In genomic region chr6:122601615-122602014, GRCm38 (mm10) we compare ENCODE assay signal across 11 mouse cellular contexts. TPM values are rescaled to one million over a fixed set of nuclear protein-coding genes. Genes with fewer than 3 reads are reported as not detected.
A peak's percentile ranks its signal among the peaks of the same experiment; 100 is the strongest.
DNase-seq lines count a peak whose midpoint lies in the region; ATAC-seq lines count a peak whose summit lies in the region.
"Had no signal": no experiment of that assay in that cellular context is flagged by ENCODE, and none has a peak within 500 bp of the region (broad histone marks: within the 10 kb centered on the region; RNA-seq: fewer than 3 reads in every experiment).

No protein-coding gene starts in this region.

- 81% methylated on average over 3 of the region's 3 CpGs for WGBS in heart, embryonic 10.5 days
- 93% methylated on average over 3 of the region's 3 CpGs for WGBS in neural tube, embryonic 11.5 days
- WGBS in liver, embryonic 12.5 days (ENCODE audit: insufficient replicate concordance): 61% methylated on average over 3 of the region's 3 CpGs

- H3K9ac ChIP-seq in neural tube, embryonic 11.5 days (ENCODE audit: low read length): no peak overlapping the region
- peak overlapping the region; percentile 78 for H3K9ac ChIP-seq in liver, embryonic 12.5 days

- intact Hi-C loops in heart, postnatal 36 days (cut with DNase I): loop anchor here (5.0 kb wide), 1 partner anchor 211 kb away; no protein-coding TSS in a partner anchor

- H3K9me3 ChIP-seq in heart, embryonic 10.5 days: no peaks in the 10 kb centered on the region
- H3K9me3 ChIP-seq in neural tube, embryonic 11.5 days (ENCODE audit: control insufficient read depth, low read length): no peaks in the 10 kb centered on the region
- no peaks in the 10 kb centered on the region for H3K9me3 ChIP-seq in liver, embryonic 12.5 days (replicated peaks)

- no peak for DNase-seq in heart, embryonic 10.5 days (ENCODE audit: low spot score)
- no peak for DNase-seq in heart, postnatal 36 days
- no peak for DNase-seq in neural tube, embryonic 11.5 days (ENCODE audit: low spot score)
- no peak for DNase-seq in neural tube, embryonic 10.5 days (ENCODE audit: extremely low spot score, low spot score)
- DNase-seq in Muller cell, postnatal 12 days (ENCODE audit: inconsistent ontology term): no peak
- no peak for DNase-seq in kidney, adult 8-10 months
- no peak for DNase-seq in frontal cortex, postnatal 10 days (ENCODE audit: low spot score in 2 of 2)

- H3K4me2 ChIP-seq in neural tube, embryonic 11.5 days (ENCODE audit: low read depth): peak overlapping the region; percentile 60; the same call in 1 of the 2 replicates
- H3K4me2 ChIP-seq in liver, embryonic 12.5 days: peak overlapping the region; percentile 72

- no peak for ATAC-seq in neural tube, embryonic 11.5 days (ENCODE audit: insufficient read depth, low FRiP score, low TSS enrichment)
- ATAC-seq in liver, embryonic 12.5 days: no peak

- no peaks in the 10 kb centered on the region for H3K4me1 ChIP-seq in heart, embryonic 10.5 days
- H3K4me1 ChIP-seq in neural tube, embryonic 11.5 days (ENCODE audit: control insufficient read depth, insufficient read depth, low read length): no peaks in the 10 kb centered on the region
- H3K4me1 ChIP-seq in liver, embryonic 12.5 days: peaks cover 9% of the 10 kb centered on the region; the same call in 1 of the 2 replicates

- H3K4me3 ChIP-seq in heart, embryonic 10.5 days: peak overlapping the region; percentile 62
- H3K4me3 ChIP-seq in neural tube, embryonic 11.5 days (ENCODE audit: low read depth, low read length): no peak overlapping the region; the same call in 1 of the 2 replicates
- peak overlapping the region; percentile 65 for H3K4me3 ChIP-seq in liver, embryonic 12.5 days

- no peaks in the 10 kb centered on the region for H3K27me3 ChIP-seq in heart, embryonic 10.5 days (ENCODE audit: insufficient read depth, poor library complexity, severe bottlenecking)
- no peaks in the 10 kb centered on the region for H3K27me3 ChIP-seq in neural tube, embryonic 11.5 days (ENCODE audit: control insufficient read depth, insufficient read depth, low read length)
- H3K27me3 ChIP-seq in liver, embryonic 12.5 days (replicated peaks): no peaks in the 10 kb centered on the region

- no peak overlapping the region for H3K27ac ChIP-seq in heart, embryonic 10.5 days
- no peak overlapping the region for H3K27ac ChIP-seq in neural tube, embryonic 11.5 days (ENCODE audit: low read depth, low read length)
- H3K27ac ChIP-seq in liver, embryonic 12.5 days: peak overlapping the region; percentile 84

- H3K36me3 ChIP-seq in heart, embryonic 10.5 days: no peaks in the 10 kb centered on the region
- H3K36me3 ChIP-seq in neural tube, embryonic 11.5 days (ENCODE audit: control insufficient read depth, insufficient read depth, low read length): no peaks in the 10 kb centered on the region
- no peaks in the 10 kb centered on the region for H3K36me3 ChIP-seq in liver, embryonic 12.5 days

RNA-seq across cellular contexts. Expression of gene Apobec1, which starts 0.6 kb away (rescaled TPM):
- polyA plus RNA-seq in heart, embryonic 10.5 days (2016; fragmentation: Nextera tagmentation; extraction: Ambion mirVana): 0.43 and 0.64 TPM in 2 replicates
- 1 to 10 TPM; 6.3 to 8.0 TPM for total RNA-seq in heart, postnatal 36 days (2021)
- polyA plus RNA-seq in neural tube, embryonic 11.5 days (2014; fragmentation: Nextera tagmentation; extraction: Ambion mirVana): 1.6 and 1.9 TPM in 2 replicates
- polyA plus RNA-seq in liver, embryonic 12.5 days (2016; fragmentation: Nextera tagmentation; extraction: Ambion mirVana): 3.7 and 4.1 TPM in 2 replicates

RNA-seq across cellular contexts. Expression of gene Gdf3, which starts 8.3 kb away (rescaled TPM):
- polyA plus RNA-seq in heart, embryonic 10.5 days (2016; fragmentation: Nextera tagmentation; extraction: Ambion mirVana): 0.06 and 1.1 TPM in 2 replicates
- not detected for total RNA-seq in heart, postnatal 36 days (2021)
- polyA plus RNA-seq in neural tube, embryonic 11.5 days (2014; fragmentation: Nextera tagmentation; extraction: Ambion mirVana): 0.13 TPM in 1 of 2 replicates, not detected in the other
- 7.9 and 8.4 TPM in 2 replicates for polyA plus RNA-seq in liver, embryonic 12.5 days (2016; fragmentation: Nextera tagmentation; extraction: Ambion mirVana)
- total RNA-seq: adrenal gland, postnatal 14 days had no signal

RNA-seq across cellular contexts. Expression of gene Dppa3, which starts 24.6 kb away (rescaled TPM):
- not detected in 2 replicates for polyA plus RNA-seq in heart, embryonic 10.5 days (2016; fragmentation: Nextera tagmentation; extraction: Ambion mirVana)
- total RNA-seq in heart, postnatal 36 days (2021): not detected
- polyA plus RNA-seq in neural tube, embryonic 11.5 days (2014; fragmentation: Nextera tagmentation; extraction: Ambion mirVana): not detected in 2 replicates
- polyA plus RNA-seq in liver, embryonic 12.5 days (2016; fragmentation: Nextera tagmentation; extraction: Ambion mirVana): not detected in 2 replicates
- total RNA-seq: adrenal gland, postnatal 14 days; neutrophil, adult 5-6 weeks had no signal
- polyA plus RNA-seq: gonadal fat pad, adult 2 months had no signal

RNA-seq across cellular contexts. Expression of gene Aicda, which starts 48.0 kb away (rescaled TPM):
- not detected in 2 replicates for polyA plus RNA-seq in heart, embryonic 10.5 days (2016; fragmentation: Nextera tagmentation; extraction: Ambion mirVana)
- not detected for total RNA-seq in heart, postnatal 36 days (2021)
- not detected in 2 replicates for polyA plus RNA-seq in neural tube, embryonic 11.5 days (2014; fragmentation: Nextera tagmentation; extraction: Ambion mirVana)
- polyA plus RNA-seq in liver, embryonic 12.5 days (2016; fragmentation: Nextera tagmentation; extraction: Ambion mirVana): 0.05 TPM in 1 of 2 replicates, not detected in the other
- total RNA-seq: adrenal gland, postnatal 14 days had no signal
- polyA plus RNA-seq: gonadal fat pad, adult 2 months had no signal
